Mouse (Mus musculus) bone marrow, adult 2 months (tissue): ENCODE data around the gene Lrfn3. TPM values are rescaled to one million over a fixed set of nuclear protein-coding genes. Genes with fewer than 3 reads are reported as not detected.
A peak's percentile ranks its signal among the peaks of the same experiment; 100 is the strongest.

ENCODE experiments used
- H3K27ac ChIP-seq: fragments of 200-500 bp; 2 replicates; pipeline ENCODE4 v1.5.1; 2012; ENCODE audit warnings: low read depth, mild to moderate bottlenecking, control low read depth, inconsistent platforms, low read length; ENCODE audit not compliant: control insufficient read depth, poor library complexity, insufficient read depth
- H3K4me1 ChIP-seq: fragments of 200-500 bp; 2 replicates; pipeline ENCODE4 v1.6.1; 2011; ENCODE audit warnings: low read length; ENCODE audit not compliant: control insufficient read depth, insufficient read depth
- H3K4me3 ChIP-seq: fragments of 200-500 bp; replicated peaks from 2 replicates; pipeline ENCODE3; 2011; ENCODE audit warnings: mild to moderate bottlenecking, low read depth, low read length, control low read depth; ENCODE audit not compliant: control insufficient read depth
- CTCF ChIP-seq: fragments of 200-500 bp; IDR thresholded peaks from 2 replicates; pipeline ENCODE4 v1.5.1; 2011; ENCODE audit warnings: low read length, control low read depth; ENCODE audit not compliant: control insufficient read depth, insufficient read depth
- POLR2A ChIP-seq: fragments of 200-500 bp; IDR thresholded peaks from 2 replicates; pipeline ENCODE4 v1.6.1; 2011; ENCODE audit warnings: low read depth, mild to moderate bottlenecking, control low read depth, low read length, borderline replicate concordance; ENCODE audit not compliant: control insufficient read depth
- WGBS: fragments of 180-500 bp; shearing (Covaris S2); methylation state at CpG from one replicate; pipeline ENCODE4 v1.1.7; 2018; 5-methylcytosine and 5-hydroxymethylcytosine counted together
- polyA plus RNA-seq: library from polyadenylated mRNA; stranded (reverse); fragments of >200 nt; gene quantifications from 2 replicates; pipeline ENCODE4 v1.2.4, GENCODE M21; 2011; ENCODE audit warnings: low replicate concordance; ENCODE audit not compliant: missing spikeins, insufficient read depth, insufficient read length

The Lrfn3 gene
- polyA plus RNA-seq, 1 experiment = 0.70 TPM

- WGBS = 70% methylated on average over 7 of the region's 7 CpGs
- H3K4me3 ChIP-seq = no peak overlapping the region
- no peaks in the 10 kb centered on the region for H3K4me1 ChIP-seq
- TF ChIP-seq CTCF (no peak), POLR2A (no peak)
- H3K27ac ChIP-seq = no peak overlapping the region
These were observed 4.0 kb downstream of the Lrfn3 start for GRCm38 (mm10) chr7:30358378-30359186.

GRCm38 (mm10) chr7:30354059-30354458 is 8.5 kb downstream of the Lrfn3 start:
- no peaks in the 10 kb centered on the region for H3K4me1 ChIP-seq
- H3K4me3 ChIP-seq = no peak overlapping the region
- WGBS = 64% methylated on average over 4 of the region's 4 CpGs
- TF ChIP-seq POLR2A = no peak
- TF ChIP-seq CTCF = no peak
- no peak overlapping the region for H3K27ac ChIP-seq

- WGBS = 13% methylated on average over 6 of the region's 6 CpGs
- H3K4me3 ChIP-seq = no peak overlapping the region
- H3K27ac ChIP-seq = no peak overlapping the region
- no peaks in the 10 kb centered on the region for H3K4me1 ChIP-seq
- TF ChIP-seq CTCF (peak; percentile 71), POLR2A (no peak)
These were observed 9.2 kb downstream of the Lrfn3 start for GRCm38 (mm10) chr7:30353279-30353822.

GRCm38 (mm10) chr7:30347828-30348227 is 14.7 kb downstream of the Lrfn3 start:
- WGBS = under 1% methylated on average over 30 of the region's 30 CpGs
- Histone ChIP-seq H3K4me1 (no peaks in the 10 kb centered on the region; the same call in 1 of the 2 replicates), H3K27ac (no peak overlapping the region), H3K4me3 (no peak overlapping the region)
- TF ChIP-seq CTCF (peak; percentile 71), POLR2A (0 out of 2 replicates have a peak, but pooled peaks have one; percentile 6)

GRCm38 (mm10) chr7:30346635-30347379 is 15.8 kb downstream of the Lrfn3 start:
- no peak for TF ChIP-seq CTCF
- TF ChIP-seq POLR2A = no peak
- no peaks in the 10 kb centered on the region; the same call in 1 of the 2 replicates for H3K4me1 ChIP-seq
- H3K4me3 ChIP-seq = no peak overlapping the region
- H3K27ac ChIP-seq = no peak overlapping the region
- WGBS = 23% methylated on average over 21 of the region's 21 CpGs

GRCm38 (mm10) chr7:30339432-30340109 is 23.0 kb downstream of the Lrfn3 start:
- Histone ChIP-seq H3K27ac (no peak overlapping the region), H3K4me3 (no peak overlapping the region), H3K4me1 (no peaks in the 10 kb centered on the region; the same call in none of the 2 replicates)
- WGBS = 72% methylated on average over 5 of the region's 5 CpGs
- TF ChIP-seq POLR2A (no peak), CTCF (no peak)

- H3K4me1 ChIP-seq = no peaks in the 10 kb centered on the region; the same call in 1 of the 2 replicates
- H3K27ac ChIP-seq = no peak overlapping the region
- H3K4me3 ChIP-seq = no peak overlapping the region
- TF ChIP-seq CTCF (peak; percentile 63), POLR2A (no peak)
- WGBS = 2% methylated on average over 9 of the region's 9 CpGs
These were observed 26.2 kb downstream of the Lrfn3 start for GRCm38 (mm10) chr7:30336384-30336783.
